Mouse (Mus musculus) erythroblast, embryonic 14.5 days (primary cell): Measurements from ENCODE around the gene Rpl35. TPM values are rescaled to one million over a fixed set of nuclear protein-coding genes. Genes with fewer than 3 reads are reported as not detected.

Experiments used
- H3K27me3 ChIP-seq: 2 replicates; pipeline ENCODE4 v1.6.1; 2012; ENCODE audit warnings: inconsistent platforms; ENCODE audit not compliant: control insufficient read depth
- H3K36me3 ChIP-seq: 2 replicates; pipeline ENCODE4 v1.6.1; 2012; ENCODE audit warnings: mild to moderate bottlenecking, inconsistent platforms; ENCODE audit not compliant: control insufficient read depth
- H3K4me1 ChIP-seq: 2 replicates; pipeline ENCODE4 v1.6.1; 2012; ENCODE audit warnings: inconsistent platforms; ENCODE audit not compliant: control insufficient read depth
- H3K4me3 ChIP-seq: replicated peaks from 2 replicates; pipeline ENCODE3; 2012; ENCODE audit warnings: moderate library complexity, mild to moderate bottlenecking, inconsistent platforms
- H3K9me3 ChIP-seq: 2 replicates; pipeline ENCODE4 v1.6.1; 2012; ENCODE audit warnings: low read length, inconsistent platforms, mixed read lengths; ENCODE audit not compliant: control insufficient read depth
- GATA1 ChIP-seq: IDR thresholded peaks from 2 replicates; pipeline ENCODE4 v1.6.1; 2012; ENCODE audit warnings: low read length, inconsistent platforms, mixed read lengths
- TAL1 ChIP-seq: IDR thresholded peaks from 3 replicates; pipeline ENCODE4 v1.6.1; 2012; ENCODE audit warnings: low read length, inconsistent platforms, mixed read lengths
- polyA plus RNA-seq: library from polyadenylated mRNA; stranded (reverse); fragments of >175 nt; gene quantifications from 2 replicates; pipeline ENCODE4 v1.2.3, GENCODE M21; 2012

The Rpl35 gene
- polyA plus RNA-seq, 1 experiment, result 34.7 TPM

DNA sequence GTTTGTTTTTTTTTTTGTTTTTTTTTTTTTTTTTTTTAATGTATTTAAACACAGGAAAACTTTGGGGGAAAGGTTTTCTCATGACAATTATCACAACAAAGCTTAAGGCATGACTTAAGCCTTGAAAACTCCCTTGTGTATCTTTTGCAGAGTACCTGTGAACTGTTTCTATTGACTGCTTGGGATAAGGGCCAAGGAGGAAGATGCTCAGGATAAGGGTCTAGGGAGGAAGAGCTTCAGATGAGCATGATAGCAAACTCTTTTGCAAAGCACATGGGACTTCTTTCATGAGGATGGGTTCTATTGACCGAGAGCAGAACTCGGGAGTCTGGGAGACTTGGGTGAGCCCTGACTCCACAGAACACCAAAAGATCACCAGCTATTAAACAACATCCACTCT lies 35.8 kb downstream of the Rpl35 start:
- H3K9me3 ChIP-seq, result no peaks in the 10 kb centered on the region
- peaks cover 46% of the 10 kb centered on the region for H3K4me1 ChIP-seq
- no peak overlapping the region for H3K4me3 ChIP-seq
- no peaks in the 10 kb centered on the region for H3K36me3 ChIP-seq
- no peak for TF ChIP-seq TAL1
- TF ChIP-seq GATA1, result no peak
- H3K27me3 ChIP-seq, result no peaks in the 10 kb centered on the region

DNA sequence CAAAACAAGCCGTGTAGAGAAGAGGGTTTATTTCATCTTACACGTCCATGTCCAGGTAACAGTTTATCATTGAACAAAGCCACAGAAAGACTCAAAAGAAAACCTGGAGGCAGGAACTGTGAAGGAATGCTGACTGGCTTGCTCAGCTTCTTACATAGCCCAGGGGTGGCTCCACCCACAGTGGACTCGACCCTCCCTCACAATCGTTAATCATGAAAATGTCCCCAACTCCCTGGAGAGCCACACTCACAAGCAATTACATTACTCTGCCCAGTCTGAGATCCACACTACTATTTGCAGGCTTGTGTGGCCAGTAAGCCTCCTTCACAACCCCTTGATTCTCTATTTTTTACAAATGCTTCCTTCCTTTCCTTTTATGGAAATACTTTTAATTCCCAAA lies 41.2 kb downstream of the Rpl35 start:
- no peaks in the 10 kb centered on the region for H3K27me3 ChIP-seq
- TF ChIP-seq TAL1 (no peak), GATA1 (no peak)
- H3K4me1 ChIP-seq, result peaks cover 8% of the 10 kb centered on the region
- no peaks in the 10 kb centered on the region for H3K36me3 ChIP-seq
- no peak overlapping the region for H3K4me3 ChIP-seq
- no peaks in the 10 kb centered on the region for H3K9me3 ChIP-seq

DNA sequence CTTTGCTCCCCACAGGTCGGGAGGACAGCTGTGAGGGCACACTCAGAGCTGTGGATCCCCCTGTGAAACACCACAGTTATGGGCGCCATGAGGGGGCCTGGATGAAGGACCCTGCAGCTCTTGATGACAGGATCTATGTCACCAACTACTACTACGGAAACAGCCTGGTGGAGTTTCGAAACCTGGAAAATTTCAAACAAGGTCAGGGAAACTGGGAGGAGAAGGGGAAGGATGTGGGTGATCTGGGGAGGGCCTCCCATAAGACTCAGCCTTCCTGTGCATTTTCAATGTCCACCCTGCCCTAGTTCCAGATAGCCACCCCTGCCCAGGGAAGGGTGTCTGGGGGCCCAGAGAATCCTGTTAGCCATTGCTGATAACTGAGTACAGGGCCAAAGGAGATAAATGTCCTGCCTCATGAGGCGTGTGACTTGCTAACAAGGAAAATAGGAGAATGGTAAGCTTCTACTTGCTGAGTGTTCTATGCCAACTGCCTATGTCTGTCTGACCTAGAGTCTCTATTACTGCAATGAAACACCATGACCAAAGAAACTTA lies 47.7 kb downstream of the Rpl35 start:
- no peak for TF ChIP-seq GATA1
- TF ChIP-seq TAL1, result no peak
- Histone ChIP-seq H3K4me3 (no peak overlapping the region), H3K36me3 (no peaks in the 10 kb centered on the region), H3K9me3 (no peaks in the 10 kb centered on the region), H3K27me3 (no peaks in the 10 kb centered on the region), H3K4me1 (peaks cover 14% of the 10 kb centered on the region)

DNA sequence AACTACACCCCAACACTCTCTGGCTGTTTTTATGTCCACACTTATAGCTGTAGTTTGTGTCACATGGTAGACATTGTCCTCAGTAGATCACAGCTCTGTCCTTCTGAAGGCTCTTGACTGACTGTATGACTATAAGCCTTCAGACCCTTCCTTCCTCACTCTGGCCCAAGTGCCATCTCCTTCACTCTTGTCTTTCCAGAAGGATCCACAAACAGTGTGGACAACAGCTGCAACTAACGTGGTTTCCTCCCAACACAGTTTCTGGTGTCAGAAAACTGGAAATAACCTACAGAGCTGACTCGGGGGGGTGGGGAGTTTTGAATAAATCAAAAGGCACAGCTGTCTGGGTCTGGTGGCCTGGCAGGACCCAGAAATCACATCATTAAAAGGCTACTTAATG lies 49.4 kb downstream of the Rpl35 start:
- H3K9me3 ChIP-seq, result no peaks in the 10 kb centered on the region
- H3K27me3 ChIP-seq, result no peaks in the 10 kb centered on the region
- H3K36me3 ChIP-seq, result no peaks in the 10 kb centered on the region
- no peak overlapping the region for H3K4me3 ChIP-seq
- H3K4me1 ChIP-seq, result peaks cover 13% of the 10 kb centered on the region
- TF ChIP-seq TAL1 (no peak), GATA1 (no peak)

DNA sequence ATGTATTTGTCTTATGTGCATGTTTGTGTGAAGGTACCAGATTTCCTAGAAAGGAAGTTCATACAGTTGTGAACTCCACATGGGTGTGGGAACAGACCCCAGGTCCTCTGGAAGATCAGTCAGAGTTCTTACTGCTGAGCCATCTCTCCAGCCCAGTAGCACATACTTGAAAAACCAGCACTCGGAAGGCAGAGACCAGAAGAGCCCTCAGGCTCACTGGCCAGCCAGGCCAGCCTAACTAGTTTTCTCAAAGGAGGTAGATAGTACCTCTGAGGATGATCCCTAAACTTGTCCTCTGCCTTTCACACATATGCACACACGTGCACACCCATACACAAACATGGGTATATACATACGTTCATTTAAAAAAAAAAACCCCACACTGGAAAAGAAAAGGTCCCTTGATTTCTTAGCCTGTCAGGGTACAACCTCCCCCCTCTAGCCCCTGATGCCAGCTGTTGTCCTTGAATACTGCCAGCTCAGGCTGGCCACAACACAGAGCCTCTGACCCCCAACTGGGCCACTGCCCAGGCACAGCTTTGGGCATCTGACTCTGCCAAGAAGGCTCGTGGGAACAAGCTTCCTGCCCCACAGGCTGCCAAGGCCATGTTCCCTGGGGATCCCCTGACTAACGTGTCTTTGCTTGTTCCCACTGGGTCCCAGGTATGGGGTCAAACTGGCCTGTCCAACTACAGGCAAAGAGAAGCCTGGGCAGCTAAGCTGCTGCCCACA lies 52.1 kb downstream of the Rpl35 start:
- no peak overlapping the region for H3K4me3 ChIP-seq
- peaks cover 34% of the 10 kb centered on the region for H3K4me1 ChIP-seq
- no peaks in the 10 kb centered on the region for H3K9me3 ChIP-seq
- TF ChIP-seq GATA1, result no peak
- no peak for TF ChIP-seq TAL1
- H3K36me3 ChIP-seq, result no peaks in the 10 kb centered on the region
- H3K27me3 ChIP-seq, result no peaks in the 10 kb centered on the region

Other genes with a start within 250 kb of the Rpl35 start
- not detected in 2 replicates for gene Nr6a1, start 77.9 kb downstream of the Rpl35 start, polyA plus RNA-seq
- 0.01 TPM in 2 replicates for gene Olfml2a, start 73.6 kb downstream of the Rpl35 start, polyA plus RNA-seq
- gene Wdr38, start 8.1 kb downstream of the Rpl35 start, polyA plus RNA-seq, result not detected in 2 replicates
- gene Arpc5l, start 276 bp downstream of the Rpl35 start, polyA plus RNA-seq, result 8.1 and 8.6 TPM in 2 replicates
- gene Golga1, start 59.9 kb upstream of the Rpl35 start, polyA plus RNA-seq, result 0.09 and 0.15 TPM in 2 replicates
- gene Scai, start 185.1 kb upstream of the Rpl35 start, polyA plus RNA-seq, result 0.30 and 1.1 TPM in 2 replicates
- gene Ppp6c, start 220.8 kb upstream of the Rpl35 start, polyA plus RNA-seq, result 0.44 and 0.60 TPM in 2 replicates